Mouse (Mus musculus): Measurements from ENCODE around the gene Ascc3. TPM values are rescaled to one million over a fixed set of nuclear protein-coding genes. Genes with fewer than 3 reads are reported as not detected.

The Ascc3 gene
- total and polyA plus RNA-seq, 3 experiments = 16.2 to 29.1 (median 26.0) TPM

GRCm38 (mm10) chr10:50711286-50711685 is 118.8 kb downstream of the Ascc3 start:
- no peak for TF ChIP-seq NRF1 (IDR thresholded peaks at IDR 0.05; ENCODE audit: low read depth, low read length)
- no peak for TF ChIP-seq SMC3 (IDR thresholded peaks at IDR 0.05; ENCODE audit: low read depth, low read length)
- Histone ChIP-seq H3K36me3 (replicated peaks in 1 of 2; ENCODE audit: control insufficient read depth in 1 of 2, insufficient read depth in 1 of 2, low read length in 1 of 2) (peaks cover 4 to 31% of the 10 kb centered on the region in 2 experiments), H3K27me3 (replicated peaks) (no peaks in the 10 kb centered on the region), H3K27ac (ENCODE audit: insufficient read depth, low read depth) (no peak overlapping the region), H3K9ac (ENCODE audit: insufficient read depth, low read depth) (no peak overlapping the region), H3K4me1 (ENCODE audit: control insufficient read depth in 1 of 2, insufficient read depth in 2 of 2) (peaks cover 0 to 4% of the 10 kb centered on the region in 2 experiments; a peak in 1 of 4 replicates), H3K4me2 (ENCODE audit: insufficient read depth, low read depth, poor library complexity, severe bottlenecking) (no peak overlapping the region), H3K9me3 (replicated peaks; ENCODE audit: low read length) (no peaks in the 10 kb centered on the region), H3K79me2 (replicated peaks; ENCODE audit: control insufficient read depth, extremely low read depth, insufficient read depth, poor library complexity, severe bottlenecking) (no peaks in the 10 kb centered on the region), H3K4me3 (replicated peaks in 1 of 3; ENCODE audit: low read depth in 2 of 3, low read length in 2 of 3, poor library complexity in 1 of 3) (no peak overlapping the region)
- dilution Hi-C loops (cut with MboI; ENCODE audit: extremely low pct_ligation_motif_present, extremely low pct_unique_long_range_greater_than_20kb, low sequenced_read_pairs) (no loop called here), in situ Hi-C loops (cut with MboI; ENCODE audit: low pct_ligation_motif_present, low pct_unique_long_range_greater_than_20kb, low sequenced_read_pairs) (loop anchor here (25.0 kb wide), 2 partner anchors 576 to 701 kb away; no protein-coding TSS in a partner anchor)
- DNase-seq (ENCODE audit: extremely low read depth) = no peak

DNA sequence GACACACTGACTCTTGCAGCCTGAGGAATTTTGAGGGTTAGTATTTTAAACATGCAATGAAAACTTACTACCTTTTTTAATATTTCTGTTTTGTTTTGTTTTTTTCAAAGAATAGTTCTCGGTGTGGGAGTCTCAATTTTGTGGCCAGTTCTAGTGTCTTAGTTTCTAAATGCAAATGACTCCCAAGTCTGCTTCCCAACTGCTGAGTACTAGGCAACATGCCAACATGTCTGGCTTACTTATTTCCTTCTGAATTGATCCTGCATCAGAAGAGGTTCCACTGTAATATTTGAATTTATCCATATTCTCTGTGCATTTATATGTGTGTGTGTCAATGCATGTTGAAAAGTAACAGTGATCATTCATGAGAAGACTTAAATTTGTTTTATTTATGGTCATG is 119.3 kb downstream of the Ascc3 start:
- H3K36me3 ChIP-seq (replicated peaks in 1 of 2; ENCODE audit: control insufficient read depth in 1 of 2, insufficient read depth in 1 of 2, low read length in 1 of 2) = peaks cover 4 to 33% of the 10 kb centered on the region in 2 experiments

GRCm38 (mm10) chr10:50733459-50733858 is 141.0 kb downstream of the Ascc3 start:
- H3K36me3 ChIP-seq (replicated peaks in 1 of 2; ENCODE audit: control insufficient read depth in 1 of 2, insufficient read depth in 1 of 2, low read length in 1 of 2) = peaks cover 3 to 31% of the 10 kb centered on the region in 2 experiments
- in situ Hi-C loops (cut with MboI; ENCODE audit: low pct_ligation_motif_present, low pct_unique_long_range_greater_than_20kb, low sequenced_read_pairs) = no loop called here

More for the DNA sequence above, 119.3 kb downstream of the Ascc3 start:
- no peak overlapping the region for H3K9ac ChIP-seq (ENCODE audit: insufficient read depth, low read depth)
- no peak overlapping the region for H3K4me3 ChIP-seq (replicated peaks in 1 of 3; ENCODE audit: low read depth in 2 of 3, low read length in 2 of 3, poor library complexity in 1 of 3)
- no peaks in the 10 kb centered on the region for H3K27me3 ChIP-seq (replicated peaks)
- peaks cover 0 to 4% of the 10 kb centered on the region in 2 experiments; a peak in 1 of 4 replicates for H3K4me1 ChIP-seq (ENCODE audit: control insufficient read depth in 1 of 2, insufficient read depth in 2 of 2)
- H3K27ac ChIP-seq (ENCODE audit: insufficient read depth, low read depth) = no peak overlapping the region
- H3K4me2 ChIP-seq (ENCODE audit: insufficient read depth, low read depth, poor library complexity, severe bottlenecking) = no peak overlapping the region
- TF ChIP-seq CHD2 (IDR thresholded peaks at IDR 0.05; ENCODE audit: low read length) (no peak), ETS1 (conservative IDR thresholded peaks at IDR 0.05; ENCODE audit: low read depth, low read length) (no peak), BHLHE40 (IDR thresholded peaks at IDR 0.05; ENCODE audit: low read depth, low read length) (no peak)
- no peak for DNase-seq (ENCODE audit: extremely low read depth)
- no peaks in the 10 kb centered on the region for H3K9me3 ChIP-seq (replicated peaks; ENCODE audit: low read length)
- in situ Hi-C loops (cut with MboI; ENCODE audit: low pct_ligation_motif_present, low pct_unique_long_range_greater_than_20kb, low sequenced_read_pairs) (loop anchor here (25.0 kb wide), 2 partner anchors 576 to 701 kb away; no protein-coding TSS in a partner anchor), dilution Hi-C loops (cut with MboI; ENCODE audit: extremely low pct_ligation_motif_present, extremely low pct_unique_long_range_greater_than_20kb, low sequenced_read_pairs) (no loop called here)
- H3K79me2 ChIP-seq (replicated peaks; ENCODE audit: control insufficient read depth, extremely low read depth, insufficient read depth, poor library complexity, severe bottlenecking) = no peaks in the 10 kb centered on the region

More at GRCm38 (mm10) chr10:50733459-50733858, 141.0 kb downstream of the Ascc3 start:
- Histone ChIP-seq H3K4me2 (ENCODE audit: insufficient read depth, low read depth, poor library complexity, severe bottlenecking) (no peak overlapping the region), H3K27ac (ENCODE audit: insufficient read depth, low read depth) (no peak overlapping the region), H3K79me2 (replicated peaks; ENCODE audit: control insufficient read depth, extremely low read depth, insufficient read depth, poor library complexity, severe bottlenecking) (no peaks in the 10 kb centered on the region), H3K4me1 (ENCODE audit: control insufficient read depth in 1 of 2, insufficient read depth in 2 of 2) (no peaks in the 10 kb centered on the region), H3K9ac (ENCODE audit: insufficient read depth, low read depth) (no peak overlapping the region), H3K27me3 (replicated peaks) (no peaks in the 10 kb centered on the region), H3K4me3 (replicated peaks in 1 of 3; ENCODE audit: low read depth in 2 of 3, low read length in 2 of 3, poor library complexity in 1 of 3) (no peak overlapping the region), H3K9me3 (replicated peaks; ENCODE audit: low read length) (no peaks in the 10 kb centered on the region)
- dilution Hi-C loops (cut with MboI; ENCODE audit: extremely low pct_ligation_motif_present, extremely low pct_unique_long_range_greater_than_20kb, low sequenced_read_pairs) = no loop called here
- TF ChIP-seq POLR2AphosphoS2 (IDR thresholded peaks at IDR 0.05; ENCODE audit: low read depth, low read length) (no peak), RCOR1 (conservative IDR thresholded peaks at IDR 0.05; ENCODE audit: low read depth, low read length) (no peak), NRF1 (IDR thresholded peaks at IDR 0.05; ENCODE audit: low read depth, low read length) (no peak), TBP (conservative IDR thresholded peaks at IDR 0.05; ENCODE audit: low read depth, low read length) (no peak)
- no peak for DNase-seq (ENCODE audit: extremely low read depth)

All from CH12.LX (cell line).